Mouse (Mus musculus): Measurements from ENCODE around the gene Sart1. TPM values are rescaled to one million over a fixed set of nuclear protein-coding genes. Genes with fewer than 3 reads are reported as not detected.
A peak's percentile ranks its signal among the peaks of the same experiment; 100 is the strongest.

Sart1 gene
- polyA plus RNA-seq, 1 experiment from 2014 or later, result 23.8 TPM

DNA sequence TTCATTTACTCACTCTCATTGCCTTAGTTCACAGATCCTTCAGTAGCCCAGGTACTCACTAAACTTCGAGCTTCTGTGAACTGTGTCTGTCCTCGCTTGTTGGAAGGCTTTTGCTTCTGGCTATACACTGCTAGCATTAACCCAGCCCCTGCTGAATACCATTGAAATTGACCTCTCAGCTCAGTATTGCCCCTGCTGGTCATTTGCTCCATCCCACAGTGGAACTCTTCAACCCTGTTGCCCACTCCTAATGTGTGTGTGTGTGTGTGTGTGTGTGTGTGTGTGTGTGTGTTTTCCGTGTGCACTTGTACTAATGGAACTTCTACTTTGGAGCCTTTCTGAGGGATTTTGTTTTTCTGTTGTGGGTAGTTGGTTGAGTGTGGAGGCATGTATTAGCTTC is 17.6 kb downstream of the Sart1 start:
- WGBS (ENCODE audit: insufficient replicate concordance), result 82% methylated on average over 3 of the region's 3 CpGs
- Histone ChIP-seq H3K9ac (ENCODE audit: low read depth, low read length) (no peak overlapping the region), H3K36me3 (ENCODE audit: control insufficient read depth, insufficient read depth) (peaks cover 26% of the 10 kb centered on the region), H3K4me1 (ENCODE audit: control insufficient read depth, low read depth, low read length) (peaks cover 14% of the 10 kb centered on the region), H3K4me3 (ENCODE audit: low read depth, low read length) (no peak overlapping the region), H3K27me3 (ENCODE audit: control insufficient read depth, insufficient read depth, low read depth, low read length) (no peaks in the 10 kb centered on the region), H3K9me3 (replicated peaks; ENCODE audit: control insufficient read depth, low read length) (no peaks in the 10 kb centered on the region), H3K4me2 (ENCODE audit: low read depth, low read length) (no peak overlapping the region), H3K27ac (ENCODE audit: low read length) (no peak overlapping the region)
- no peak for ATAC-seq (ENCODE audit: low read depth)

DNA sequence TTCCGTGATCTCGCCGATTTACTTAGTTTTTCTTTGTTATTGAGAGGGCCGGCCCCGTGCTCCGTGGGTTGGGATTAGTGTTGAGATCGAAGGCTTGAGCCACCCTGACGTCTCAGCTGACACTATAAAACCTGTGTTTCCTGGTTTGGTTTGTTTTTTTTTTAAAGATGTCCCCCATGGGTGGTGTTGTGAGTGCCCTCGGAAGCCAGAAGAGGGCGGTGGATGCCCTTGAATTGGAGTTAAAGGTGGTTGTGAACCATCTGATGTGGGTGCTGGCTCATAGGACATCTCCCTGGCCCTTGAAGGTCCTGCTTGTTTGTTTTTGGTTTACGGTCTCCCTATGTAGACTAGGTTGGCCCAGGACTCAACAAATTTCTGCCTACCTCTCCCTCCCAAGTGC is 21.0 kb downstream of the Sart1 start:
- no peak for ATAC-seq (ENCODE audit: low read depth)
- H3K4me1 ChIP-seq (ENCODE audit: control insufficient read depth, low read depth, low read length), result peaks cover 29% of the 10 kb centered on the region
- peak overlapping the region; percentile 85 for H3K9ac ChIP-seq (ENCODE audit: low read depth, low read length)
- H3K9me3 ChIP-seq (replicated peaks; ENCODE audit: control insufficient read depth, low read length), result no peaks in the 10 kb centered on the region
- H3K27me3 ChIP-seq (ENCODE audit: control insufficient read depth, insufficient read depth, low read depth, low read length), result no peaks in the 10 kb centered on the region
- 8% methylated on average over 11 of the region's 11 CpGs for WGBS (ENCODE audit: insufficient replicate concordance)
- H3K4me2 ChIP-seq (ENCODE audit: low read depth, low read length), result peak overlapping the region; percentile 90
- peaks cover 30% of the 10 kb centered on the region for H3K36me3 ChIP-seq (ENCODE audit: control insufficient read depth, insufficient read depth)
- H3K4me3 ChIP-seq (ENCODE audit: low read depth, low read length), result peak overlapping the region; percentile 92
- H3K27ac ChIP-seq (ENCODE audit: low read length), result peak overlapping the region; percentile 91

DNA sequence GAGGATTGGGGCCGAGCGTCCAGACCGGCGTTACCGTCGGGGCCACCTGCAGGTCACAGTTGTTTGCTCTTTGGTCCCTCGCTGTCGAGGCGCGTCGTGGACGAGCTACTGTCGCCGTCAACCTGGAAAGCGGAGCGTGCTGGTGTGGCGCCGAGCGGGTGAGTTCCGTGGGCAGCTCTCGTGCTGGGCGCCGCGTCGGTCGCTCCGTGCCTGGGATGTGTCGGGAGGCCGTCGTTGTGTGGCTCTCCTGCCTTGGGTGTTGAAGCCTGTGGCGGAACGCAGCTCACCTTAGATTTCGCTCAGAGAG is 21.5 kb downstream of the Sart1 start, which contains the start of gene Banf1:
Gene Banf1, minus strand, starts transcription at position 116 of the 307 bp plus-strand sequence.
- peak within 1 kb of the TSS; percentile 90 for H3K4me2 ChIP-seq (ENCODE audit: low read depth, low read length)
- no peaks in the 10 kb centered on the region for H3K27me3 ChIP-seq (ENCODE audit: control insufficient read depth, insufficient read depth, low read depth, low read length)
- no peaks in the 10 kb centered on the region for H3K9me3 ChIP-seq (replicated peaks; ENCODE audit: control insufficient read depth, low read length)
- peaks cover 29% of the 10 kb centered on the region for H3K4me1 ChIP-seq (ENCODE audit: control insufficient read depth, low read depth, low read length)
- ATAC-seq (ENCODE audit: low read depth), result peak; percentile 1; the same call in 1 of the 2 replicates
- H3K27ac ChIP-seq (ENCODE audit: low read length), result peak within 1 kb of the TSS; percentile 91
- H3K4me3 ChIP-seq (ENCODE audit: low read depth, low read length), result peak within 1 kb of the TSS; percentile 92
- H3K9ac ChIP-seq (ENCODE audit: low read depth, low read length), result peak within 1 kb of the TSS; percentile 85
- 0% methylated on average over 33 of the region's 33 CpGs for WGBS (ENCODE audit: insufficient replicate concordance)
- H3K36me3 ChIP-seq (ENCODE audit: control insufficient read depth, insufficient read depth), result peaks cover 30% of the 10 kb centered on the region

- H3K4me3 ChIP-seq (ENCODE audit: low read depth, low read length), result peak within 1 kb of the TSS; percentile 92
- H3K4me1 ChIP-seq (ENCODE audit: control insufficient read depth, low read depth, low read length), result peaks cover 29% of the 10 kb centered on the region
- under 1% methylated on average over 89 of the region's 92 CpGs for WGBS (ENCODE audit: insufficient replicate concordance)
- peak within 1 kb of the TSS; percentile 90 for H3K4me2 ChIP-seq (ENCODE audit: low read depth, low read length)
- H3K27me3 ChIP-seq (ENCODE audit: control insufficient read depth, insufficient read depth, low read depth, low read length), result no peaks in the 10 kb centered on the region
- peaks cover 30% of the 10 kb centered on the region for H3K36me3 ChIP-seq (ENCODE audit: control insufficient read depth, insufficient read depth)
- H3K9me3 ChIP-seq (replicated peaks; ENCODE audit: control insufficient read depth, low read length), result no peaks in the 10 kb centered on the region
- peak; percentile 91 for ATAC-seq (ENCODE audit: low read depth)
- H3K9ac ChIP-seq (ENCODE audit: low read depth, low read length), result peak within 1 kb of the TSS; percentile 85
- H3K27ac ChIP-seq (ENCODE audit: low read length), result peak within 1 kb of the TSS; percentile 91
These were observed 22.1 kb downstream of the Sart1 start, which contains the start of gene Eif1ad for GRCm38 (mm10) chr19:5366175-5367052. TSS of gene Eif1ad (plus strand) at chr19:5366741.

DNA sequence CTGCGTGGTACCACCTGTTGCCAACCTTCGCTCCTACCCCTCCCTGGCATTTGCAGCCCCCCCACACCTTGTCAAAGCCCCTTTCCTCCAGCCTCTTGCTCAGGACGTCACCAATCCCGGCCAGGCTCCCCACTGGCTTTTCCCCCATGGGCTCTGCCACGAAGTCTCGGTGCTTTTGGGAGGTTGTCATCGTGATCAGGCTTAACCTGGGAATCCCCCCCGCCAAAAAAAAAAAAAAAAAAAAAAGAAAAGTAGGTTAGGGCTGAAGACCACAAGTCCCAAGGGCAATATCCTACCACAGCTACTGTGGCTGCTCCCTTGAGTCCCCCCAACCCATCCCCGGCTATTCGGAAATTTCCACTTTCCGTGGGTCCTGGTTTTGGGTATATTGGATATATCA is 22.8 kb downstream of the Sart1 start:
- peaks cover 29% of the 10 kb centered on the region for H3K4me1 ChIP-seq (ENCODE audit: control insufficient read depth, low read depth, low read length)
- H3K9me3 ChIP-seq (replicated peaks; ENCODE audit: control insufficient read depth, low read length), result no peaks in the 10 kb centered on the region
- peak overlapping the region; percentile 90 for H3K4me2 ChIP-seq (ENCODE audit: low read depth, low read length)
- H3K9ac ChIP-seq (ENCODE audit: low read depth, low read length), result peak overlapping the region; percentile 85
- ATAC-seq (ENCODE audit: low read depth), result no peak
- peaks cover 26% of the 10 kb centered on the region for H3K36me3 ChIP-seq (ENCODE audit: control insufficient read depth, insufficient read depth)
- H3K4me3 ChIP-seq (ENCODE audit: low read depth, low read length), result peak overlapping the region; percentile 92
- WGBS (ENCODE audit: insufficient replicate concordance), result 4% methylated on average over 11 of the region's 11 CpGs
- no peaks in the 10 kb centered on the region for H3K27me3 ChIP-seq (ENCODE audit: control insufficient read depth, insufficient read depth, low read depth, low read length)
- peak overlapping the region; percentile 6; the same call in 1 of the 2 replicates for H3K27ac ChIP-seq (ENCODE audit: low read length)

DNA sequence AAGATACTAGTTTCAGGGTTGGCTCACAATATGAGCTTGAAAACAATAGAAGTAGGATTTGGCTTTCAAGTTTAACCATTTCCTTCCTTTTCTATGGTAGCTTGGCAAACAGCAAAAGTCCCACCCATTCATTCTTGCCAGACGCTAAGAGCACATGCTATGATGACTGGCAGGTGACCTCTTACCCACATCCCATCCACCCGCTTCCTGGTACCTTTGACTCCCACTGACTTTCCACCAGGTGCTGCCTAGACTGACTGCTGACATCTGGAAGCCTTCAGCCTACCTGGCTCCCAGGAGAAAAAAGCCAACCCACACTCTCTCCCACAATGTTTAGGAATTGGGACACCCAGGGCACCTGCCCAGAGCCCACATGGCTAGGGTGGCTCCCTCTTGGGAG is 24.4 kb downstream of the Sart1 start:
- 78% methylated on average over 2 of the region's 2 CpGs for WGBS (ENCODE audit: insufficient replicate concordance)
- no peaks in the 10 kb centered on the region for H3K27me3 ChIP-seq (ENCODE audit: control insufficient read depth, insufficient read depth, low read depth, low read length)
- peaks cover 29% of the 10 kb centered on the region for H3K4me1 ChIP-seq (ENCODE audit: control insufficient read depth, low read depth, low read length)
- no peak overlapping the region for H3K4me3 ChIP-seq (ENCODE audit: low read depth, low read length)
- H3K4me2 ChIP-seq (ENCODE audit: low read depth, low read length), result no peak overlapping the region
- ATAC-seq (ENCODE audit: low read depth), result no peak
- peaks cover 12% of the 10 kb centered on the region; the same call in 1 of the 2 replicates for H3K36me3 ChIP-seq (ENCODE audit: control insufficient read depth, insufficient read depth)
- H3K27ac ChIP-seq (ENCODE audit: low read length), result no peak overlapping the region
- H3K9me3 ChIP-seq (replicated peaks; ENCODE audit: control insufficient read depth, low read length), result no peaks in the 10 kb centered on the region
- no peak overlapping the region for H3K9ac ChIP-seq (ENCODE audit: low read depth, low read length)

DNA sequence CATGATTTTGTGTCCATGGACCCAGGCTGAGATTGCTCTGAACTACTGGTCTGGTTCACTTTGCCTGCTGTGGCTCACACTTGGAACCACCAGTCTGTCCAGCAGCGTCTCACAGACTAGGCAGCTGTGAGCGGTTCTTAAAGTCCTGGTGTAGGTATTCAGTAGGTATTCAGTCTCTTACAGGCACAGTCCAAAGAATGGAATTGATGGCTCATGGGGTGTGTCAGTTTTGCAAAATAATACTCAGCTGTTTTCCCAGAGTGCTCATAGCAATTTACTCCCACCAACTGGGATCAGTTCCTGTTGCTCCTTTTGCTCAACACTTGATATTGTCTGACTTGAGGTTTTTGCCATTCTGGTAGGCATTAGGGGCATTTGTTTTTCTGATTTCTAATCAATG is 26.3 kb downstream of the Sart1 start:
- H3K4me3 ChIP-seq (ENCODE audit: low read depth, low read length), result no peak overlapping the region
- H3K36me3 ChIP-seq (ENCODE audit: control insufficient read depth, insufficient read depth), result 0 out of 2 replicates have a peak, but pooled peaks cover 4% of the 10 kb centered on the region
- no peaks in the 10 kb centered on the region for H3K27me3 ChIP-seq (ENCODE audit: control insufficient read depth, insufficient read depth, low read depth, low read length)
- no peak for ATAC-seq (ENCODE audit: low read depth)
- 74% methylated on average over 2 of the region's 2 CpGs for WGBS (ENCODE audit: insufficient replicate concordance)
- H3K9ac ChIP-seq (ENCODE audit: low read depth, low read length), result no peak overlapping the region
- H3K4me1 ChIP-seq (ENCODE audit: control insufficient read depth, low read depth, low read length), result peaks cover 16% of the 10 kb centered on the region
- no peak overlapping the region for H3K4me2 ChIP-seq (ENCODE audit: low read depth, low read length)
- H3K9me3 ChIP-seq (replicated peaks; ENCODE audit: control insufficient read depth, low read length), result no peaks in the 10 kb centered on the region
- no peak overlapping the region for H3K27ac ChIP-seq (ENCODE audit: low read length)

DNA sequence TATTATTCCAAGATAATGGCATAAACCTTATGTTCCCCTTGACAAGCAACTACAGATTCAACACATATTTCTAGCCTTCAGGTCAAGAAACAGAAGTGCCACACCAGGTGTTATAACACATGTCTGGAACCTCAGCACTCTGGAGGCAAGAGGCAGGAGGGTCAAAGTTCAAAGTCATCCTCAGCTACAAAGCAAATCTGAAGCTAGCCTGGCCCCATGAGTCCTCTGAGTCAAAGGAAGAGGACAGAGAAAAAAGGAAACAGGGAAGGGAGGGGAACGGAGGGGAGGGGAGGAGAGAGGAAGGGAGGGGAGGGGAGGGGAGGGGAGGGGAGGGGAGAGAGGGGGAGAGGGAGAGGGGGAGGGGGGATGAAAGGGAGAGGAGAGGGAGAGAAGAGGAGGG is 32.4 kb downstream of the Sart1 start:
- H3K4me3 ChIP-seq (ENCODE audit: low read depth, low read length), result no peak overlapping the region
- H3K4me2 ChIP-seq (ENCODE audit: low read depth, low read length), result no peak overlapping the region
- no peak for ATAC-seq (ENCODE audit: low read depth)
- no peaks in the 10 kb centered on the region for H3K27me3 ChIP-seq (ENCODE audit: control insufficient read depth, insufficient read depth, low read depth, low read length)
- H3K36me3 ChIP-seq (ENCODE audit: control insufficient read depth, insufficient read depth), result no peaks in the 10 kb centered on the region
- H3K4me1 ChIP-seq (ENCODE audit: control insufficient read depth, low read depth, low read length), result no peaks in the 10 kb centered on the region
- no peak overlapping the region for H3K27ac ChIP-seq (ENCODE audit: low read length)
- H3K9ac ChIP-seq (ENCODE audit: low read depth, low read length), result no peak overlapping the region
- no CpG with 5 or more reads among the region's 1 CpGs for WGBS (ENCODE audit: insufficient replicate concordance)
- H3K9me3 ChIP-seq (replicated peaks; ENCODE audit: control insufficient read depth, low read length), result no peaks in the 10 kb centered on the region

GRCm38 (mm10) chr19:5353609-5354008 is 34.9 kb downstream of the Sart1 start:
- no peak overlapping the region for H3K27ac ChIP-seq (ENCODE audit: low read length)
- no peaks in the 10 kb centered on the region for H3K36me3 ChIP-seq (ENCODE audit: control insufficient read depth, insufficient read depth)
- H3K4me3 ChIP-seq (ENCODE audit: low read depth, low read length), result no peak overlapping the region
- no peaks in the 10 kb centered on the region for H3K9me3 ChIP-seq (replicated peaks; ENCODE audit: control insufficient read depth, low read length)
- peaks cover 5% of the 10 kb centered on the region; the same call in 1 of the 2 replicates for H3K4me1 ChIP-seq (ENCODE audit: control insufficient read depth, low read depth, low read length)
- H3K27me3 ChIP-seq (ENCODE audit: control insufficient read depth, insufficient read depth, low read depth, low read length), result no peaks in the 10 kb centered on the region
- H3K4me2 ChIP-seq (ENCODE audit: low read depth, low read length), result no peak overlapping the region
- 67% methylated on average over 2 of the region's 2 CpGs for WGBS (ENCODE audit: insufficient replicate concordance)
- no peak overlapping the region for H3K9ac ChIP-seq (ENCODE audit: low read depth, low read length)
- no peak for ATAC-seq (ENCODE audit: low read depth)

Data from liver, embryonic 16.5 days (tissue).